Mouse (Mus musculus) intestine, postnatal 0 days (tissue): ENCODE results near the gene Hpd. TPM values are rescaled to one million over a fixed set of nuclear protein-coding genes. Genes with fewer than 3 reads are reported as not detected.
A peak's percentile ranks its signal among the peaks of the same experiment; 100 is the strongest.

Experiments
- ATAC-seq: fragments of 200-750 bp; cut with Nextera tagmentation; 2 replicates; pipeline ENCODE4 v1.8.0; 2017; ENCODE audit warnings: mild to moderate bottlenecking, moderate TSS enrichment, moderate library complexity
- H3K27ac ChIP-seq: fragments of 300-500 bp; sonication (generic); 2 replicates; pipeline ENCODE4 v1.5.1; 2014; ENCODE audit warnings: mild to moderate bottlenecking, low read depth, low read length, moderate library complexity
- H3K27me3 ChIP-seq: fragments of 300-500 bp; sonication (generic); replicated peaks from 2 replicates; pipeline ENCODE4 v1.6.1; 2014; ENCODE audit warnings: low read length, mixed read lengths; ENCODE audit not compliant: control insufficient read depth, insufficient read depth
- H3K36me3 ChIP-seq: fragments of 300-500 bp; sonication (generic); 2 replicates; pipeline ENCODE4 v1.6.1; 2014; ENCODE audit warnings: mild to moderate bottlenecking, moderate library complexity; ENCODE audit not compliant: control insufficient read depth, insufficient read depth
- H3K4me1 ChIP-seq: fragments of 300-500 bp; sonication (generic); replicated peaks from 2 replicates; pipeline ENCODE4 v1.6.1; 2014; ENCODE audit warnings: antibody characterized with exemption, low read length, mixed read lengths; ENCODE audit not compliant: control insufficient read depth, insufficient read depth
- H3K4me2 ChIP-seq: fragments of 300-500 bp; sonication (generic); replicated peaks from 2 replicates; pipeline ENCODE4 v1.6.1; 2014; ENCODE audit warnings: low read depth, mild to moderate bottlenecking, moderate library complexity
- H3K4me3 ChIP-seq: fragments of 300-500 bp; sonication (generic); 2 replicates; pipeline ENCODE4 v1.5.1; 2014; ENCODE audit warnings: low read depth, low read length
- H3K9ac ChIP-seq: fragments of 300-500 bp; sonication (generic); 2 replicates; pipeline ENCODE4 v1.6.1; 2014; ENCODE audit warnings: mild to moderate bottlenecking, low read depth, low read length
- H3K9me3 ChIP-seq: fragments of 300-500 bp; sonication (generic); 2 replicates; pipeline ENCODE4 v1.6.1; 2016; ENCODE audit warnings: mixed run types; ENCODE audit not compliant: control insufficient read depth
- CTCF ChIP-seq: sonication (generic); IDR thresholded peaks from 2 replicates; pipeline ENCODE4 v1.5.1; 2016; ENCODE audit warnings: low read depth, mild to moderate bottlenecking, control low read depth, antibody characterized with exemption, moderate library complexity
- WGBS: fragments of 180-500 bp; shearing (Covaris S2); extraction: QIAGEN DNeasy Blood & Tissue Kit; methylation state at CpG from one replicate; pipeline ENCODE4 v1.1.7; 2014; 5-methylcytosine and 5-hydroxymethylcytosine counted together
- polyA plus RNA-seq: library from polyadenylated mRNA; unstranded; fragments of >200 nt; fragmentation: Nextera tagmentation; extraction: Ambion mirVana; gene quantifications from 2 replicates; pipeline ENCODE4 v1.2.1, GENCODE M21; 2015

Hpd gene
- polyA plus RNA-seq, 1 experiment from 2014 or later, result 4.7 TPM

DNA sequence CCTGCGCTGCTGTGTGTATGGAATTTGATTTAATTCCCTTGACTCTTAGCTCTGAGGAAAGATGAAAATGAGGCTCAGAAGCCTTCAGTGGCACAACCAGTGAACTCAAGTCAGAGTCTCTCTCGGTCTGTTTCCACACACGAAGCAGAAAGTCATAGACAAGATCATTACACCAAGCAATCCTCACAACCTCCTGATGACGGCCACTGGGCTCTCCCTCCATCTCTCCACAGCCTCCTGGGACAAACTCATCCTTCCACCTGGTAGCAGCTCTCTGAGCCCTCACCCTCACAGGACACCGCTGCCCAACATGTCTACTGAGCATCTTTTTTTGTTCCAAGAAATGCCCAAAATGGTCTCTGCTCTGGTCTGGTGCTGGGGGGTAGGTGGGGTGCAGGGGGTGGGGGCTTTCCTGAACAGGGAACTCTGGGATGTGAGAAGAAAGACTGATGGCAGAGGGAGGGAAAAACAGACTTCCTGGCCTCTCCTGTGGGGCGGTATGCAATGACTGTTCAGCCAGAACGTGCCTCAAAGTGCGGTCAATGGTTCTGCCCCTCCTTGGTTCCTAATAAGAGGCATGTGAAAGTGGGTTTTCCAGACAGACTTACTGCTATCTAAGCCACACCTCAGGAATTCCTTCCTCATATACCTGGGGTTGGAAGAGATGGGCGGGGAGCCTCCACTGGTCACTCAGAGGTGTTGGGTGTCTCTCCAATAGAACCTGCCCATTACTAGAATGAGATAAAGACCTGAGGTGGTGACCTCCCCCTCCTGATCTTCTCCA lies 52.3 kb downstream of the Hpd start:
- Histone ChIP-seq H3K9me3 (no peaks in the 10 kb centered on the region), H3K36me3 (no peaks in the 10 kb centered on the region; the same call in 1 of the 2 replicates), H3K4me3 (no peak overlapping the region), H3K27ac (peak overlapping the region; percentile 50), H3K27me3 (no peaks in the 10 kb centered on the region), H3K4me1 (peaks cover 3% of the 10 kb centered on the region), H3K9ac (no peak overlapping the region), H3K4me2 (peak overlapping the region; percentile 81; the same call in 1 of the 2 replicates)
- no peak for TF ChIP-seq CTCF
- peak; percentile 52 for ATAC-seq
- WGBS, result 60% methylated on average over 9 of the region's 9 CpGs

DNA sequence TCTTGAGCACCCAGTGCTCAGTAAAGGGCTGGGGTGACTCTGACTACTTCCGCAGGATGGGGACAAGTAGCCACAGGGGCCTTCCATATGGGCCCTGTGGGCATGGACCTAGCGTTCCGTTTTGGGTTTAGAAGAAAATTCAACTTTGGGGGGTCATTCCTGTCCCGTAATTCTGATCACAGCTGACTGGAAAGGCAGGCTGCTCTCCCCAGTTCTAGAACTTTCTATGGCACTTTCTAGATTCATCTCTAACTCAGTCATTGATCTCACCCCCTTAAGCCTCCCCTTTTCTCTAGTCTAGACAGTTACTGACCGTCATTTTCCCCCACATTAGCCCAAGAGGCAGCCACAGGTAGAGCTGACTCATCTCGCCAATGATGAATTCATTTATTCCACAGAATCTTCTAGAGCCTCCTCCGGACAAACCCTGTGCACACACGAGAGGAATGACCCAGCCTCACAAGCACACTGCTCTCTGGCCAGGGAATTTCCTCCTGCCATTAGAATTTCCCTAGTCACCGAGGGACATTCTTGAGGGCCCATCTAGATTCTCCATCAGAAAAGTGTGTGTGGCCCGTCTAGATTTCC lies 53.3 kb downstream of the Hpd start:
- H3K4me2 ChIP-seq, result no peak overlapping the region
- no peak for ATAC-seq
- H3K36me3 ChIP-seq, result no peaks in the 10 kb centered on the region; the same call in 1 of the 2 replicates
- H3K27ac ChIP-seq, result no peak overlapping the region
- no peaks in the 10 kb centered on the region for H3K9me3 ChIP-seq
- TF ChIP-seq CTCF, result no peak
- H3K4me1 ChIP-seq, result no peaks in the 10 kb centered on the region; the same call in none of the 2 replicates
- no peaks in the 10 kb centered on the region for H3K27me3 ChIP-seq
- 89% methylated on average over 10 of the region's 10 CpGs for WGBS
- H3K9ac ChIP-seq, result no peak overlapping the region
- H3K4me3 ChIP-seq, result no peak overlapping the region

DNA sequence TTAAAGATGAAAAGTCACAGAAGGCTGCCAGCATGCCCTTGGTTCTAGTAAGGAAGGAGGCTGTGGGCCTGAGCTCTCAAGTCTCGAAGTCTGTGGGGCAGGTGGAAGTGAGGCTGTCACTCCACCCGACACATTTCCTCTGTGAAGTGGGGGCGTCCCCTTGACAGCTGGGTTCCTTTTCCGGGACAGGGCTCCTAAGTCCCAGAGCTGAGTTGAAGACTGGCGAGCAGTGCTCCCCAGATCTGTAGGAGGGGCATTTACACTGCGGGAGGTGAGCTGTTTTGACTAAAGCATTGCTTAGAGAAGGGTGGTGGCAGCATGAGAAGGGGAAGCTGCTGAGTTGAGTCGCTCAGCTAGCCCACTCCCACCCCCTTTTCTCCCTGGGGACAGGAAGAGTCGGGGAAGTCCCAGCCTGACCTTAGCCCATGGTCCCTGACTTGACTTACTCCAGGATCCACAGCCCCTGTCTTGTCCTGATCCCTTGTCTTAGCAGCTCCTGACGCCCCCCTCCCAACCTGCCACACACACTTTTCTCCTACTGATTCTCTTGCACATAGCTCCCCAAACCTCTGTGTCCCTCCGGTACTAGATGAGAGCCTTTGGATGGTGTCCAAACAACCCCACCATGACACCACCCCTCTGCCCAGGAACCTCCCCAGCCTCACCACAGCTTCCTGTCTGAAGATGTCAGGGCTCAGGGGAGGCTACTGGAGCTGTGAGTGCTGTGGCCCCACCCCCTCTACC lies 53.9 kb downstream of the Hpd start:
- Histone ChIP-seq H3K9me3 (no peaks in the 10 kb centered on the region), H3K4me2 (no peak overlapping the region), H3K4me1 (no peaks in the 10 kb centered on the region; the same call in none of the 2 replicates), H3K27me3 (no peaks in the 10 kb centered on the region), H3K27ac (no peak overlapping the region), H3K9ac (no peak overlapping the region), H3K4me3 (no peak overlapping the region), H3K36me3 (no peaks in the 10 kb centered on the region; the same call in 1 of the 2 replicates)
- 73% methylated on average over 10 of the region's 10 CpGs for WGBS
- TF ChIP-seq CTCF, result no peak
- ATAC-seq, result no peak

DNA sequence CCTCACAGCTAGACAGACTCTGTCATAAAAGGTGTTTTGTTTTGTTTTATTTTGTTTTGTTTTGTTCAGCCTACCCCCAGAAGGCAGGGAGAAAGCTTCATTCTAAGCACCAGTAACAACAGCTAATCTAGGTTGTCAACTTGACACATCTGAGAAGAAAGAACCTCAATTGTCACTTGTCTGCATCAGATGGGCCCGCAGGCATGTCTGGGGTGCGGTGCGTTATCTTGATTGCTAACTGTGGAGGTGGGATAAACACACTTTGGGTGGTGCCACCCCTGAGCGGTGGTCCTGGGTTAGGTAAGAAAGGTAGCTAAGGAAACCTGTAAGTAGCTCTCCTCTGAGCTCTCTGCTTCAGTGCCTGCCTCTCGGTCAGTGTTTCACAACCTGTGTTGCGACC lies 55.5 kb downstream of the Hpd start:
- Histone ChIP-seq H3K9me3 (no peaks in the 10 kb centered on the region), H3K27me3 (no peaks in the 10 kb centered on the region), H3K36me3 (no peaks in the 10 kb centered on the region; the same call in 1 of the 2 replicates), H3K9ac (no peak overlapping the region), H3K4me3 (no peak overlapping the region), H3K27ac (no peak overlapping the region), H3K4me1 (no peaks in the 10 kb centered on the region; the same call in none of the 2 replicates), H3K4me2 (no peak overlapping the region)
- ATAC-seq, result no peak
- no peak for TF ChIP-seq CTCF
- WGBS, result 78% methylated on average over 6 of the region's 6 CpGs

DNA sequence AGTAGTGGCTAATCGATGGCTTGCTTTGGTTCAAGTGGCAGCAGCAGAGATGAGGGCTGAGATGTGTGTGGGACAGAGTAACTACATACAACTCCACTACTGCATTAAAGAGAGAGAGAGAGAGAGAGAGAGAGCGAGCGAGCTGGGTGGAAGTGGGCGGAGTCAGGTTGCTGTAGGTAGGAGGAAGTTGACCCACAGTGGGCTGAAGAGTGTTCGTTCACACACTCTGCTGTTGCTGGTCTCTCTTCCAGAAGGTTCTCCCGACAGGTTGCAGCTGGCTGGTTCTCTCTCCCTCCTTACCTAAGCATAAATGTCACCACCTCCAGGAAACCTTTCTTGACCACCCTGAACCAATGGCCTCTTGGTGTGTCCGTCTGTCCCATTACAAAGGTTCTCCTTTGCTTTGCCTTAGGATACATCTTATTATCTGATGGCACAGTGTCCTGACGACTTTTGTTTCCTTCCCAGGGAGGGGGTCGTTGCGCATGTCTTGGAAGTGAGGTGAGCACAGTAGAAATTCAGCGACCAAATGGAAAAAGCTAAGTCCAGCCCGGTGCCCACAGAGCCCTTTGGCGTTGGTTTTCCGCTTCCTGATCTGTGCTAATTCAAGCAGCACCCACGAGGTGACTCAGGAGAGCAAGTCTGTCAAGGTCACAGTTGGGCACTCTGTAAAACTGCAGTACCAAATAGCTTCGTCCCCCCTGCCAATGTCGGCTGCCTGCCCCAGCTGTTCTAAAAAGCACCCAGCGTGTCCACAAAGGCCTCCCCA lies 56.7 kb downstream of the Hpd start:
- no peaks in the 10 kb centered on the region; the same call in 1 of the 2 replicates for H3K36me3 ChIP-seq
- H3K4me3 ChIP-seq, result no peak overlapping the region
- no peak for ATAC-seq
- no peak overlapping the region for H3K27ac ChIP-seq
- H3K4me2 ChIP-seq, result no peak overlapping the region
- no peaks in the 10 kb centered on the region for H3K27me3 ChIP-seq
- 76% methylated on average over 18 of the region's 18 CpGs for WGBS
- H3K9me3 ChIP-seq, result no peaks in the 10 kb centered on the region
- no peak for TF ChIP-seq CTCF
- no peak overlapping the region for H3K9ac ChIP-seq
- H3K4me1 ChIP-seq, result no peaks in the 10 kb centered on the region
